Mouse (Mus musculus) limb, embryonic 10.5 days (tissue): Measurements from ENCODE around the gene Gm28374. TPM values are rescaled to one million over a fixed set of nuclear protein-coding genes. Genes with fewer than 3 reads are reported as not detected.

Experiments
- DNase-seq: peaks from one replicate; pipeline ENCODE4 v3.0.0-alpha.2; 2017; ENCODE audit warnings: low spot score
- H3K27ac ChIP-seq: fragments of 300-500 bp; sonication (generic); 2 replicates; pipeline ENCODE4 v1.5.1; 2016; ENCODE audit warnings: mild to moderate bottlenecking
- H3K27me3 ChIP-seq: fragments of 300-500 bp; sonication (generic); 2 replicates; pipeline ENCODE4 v1.6.1; 2016; ENCODE audit warnings: low read depth, mild to moderate bottlenecking; ENCODE audit not compliant: poor library complexity, severe bottlenecking
- H3K36me3 ChIP-seq: fragments of 300-500 bp; sonication (generic); 2 replicates; pipeline ENCODE4 v1.6.1; 2016; ENCODE audit warnings: mild to moderate bottlenecking, moderate library complexity
- H3K4me1 ChIP-seq: fragments of 300-500 bp; sonication (generic); 2 replicates; pipeline ENCODE4 v1.6.1; 2016
- H3K4me3 ChIP-seq: fragments of 300-500 bp; sonication (generic); 2 replicates; pipeline ENCODE4 v1.5.1; 2016; ENCODE audit warnings: mild to moderate bottlenecking, moderate library complexity
- H3K9me3 ChIP-seq: fragments of 300-500 bp; sonication (generic); replicated peaks from 2 replicates; pipeline ENCODE4 v1.6.1; 2016; ENCODE audit warnings: mild to moderate bottlenecking
- whole genome bisulfite sequencing: fragments of 180-500 bp; shearing (Covaris S2); methylation state at CpG from one replicate; pipeline ENCODE4 v1.1.7; 2016; 5-methylcytosine and 5-hydroxymethylcytosine counted together
- polyA plus RNA-seq: library from polyadenylated mRNA; unstranded; fragments of >200 nt; fragmentation: Nextera tagmentation; extraction: Ambion mirVana; gene quantifications from 2 replicates; pipeline ENCODE4 v1.2.1, GENCODE M21; 2016

Gm28374 gene
- polyA plus RNA-seq, 1 experiment from 2014 or later: 1.6 TPM

DNA sequence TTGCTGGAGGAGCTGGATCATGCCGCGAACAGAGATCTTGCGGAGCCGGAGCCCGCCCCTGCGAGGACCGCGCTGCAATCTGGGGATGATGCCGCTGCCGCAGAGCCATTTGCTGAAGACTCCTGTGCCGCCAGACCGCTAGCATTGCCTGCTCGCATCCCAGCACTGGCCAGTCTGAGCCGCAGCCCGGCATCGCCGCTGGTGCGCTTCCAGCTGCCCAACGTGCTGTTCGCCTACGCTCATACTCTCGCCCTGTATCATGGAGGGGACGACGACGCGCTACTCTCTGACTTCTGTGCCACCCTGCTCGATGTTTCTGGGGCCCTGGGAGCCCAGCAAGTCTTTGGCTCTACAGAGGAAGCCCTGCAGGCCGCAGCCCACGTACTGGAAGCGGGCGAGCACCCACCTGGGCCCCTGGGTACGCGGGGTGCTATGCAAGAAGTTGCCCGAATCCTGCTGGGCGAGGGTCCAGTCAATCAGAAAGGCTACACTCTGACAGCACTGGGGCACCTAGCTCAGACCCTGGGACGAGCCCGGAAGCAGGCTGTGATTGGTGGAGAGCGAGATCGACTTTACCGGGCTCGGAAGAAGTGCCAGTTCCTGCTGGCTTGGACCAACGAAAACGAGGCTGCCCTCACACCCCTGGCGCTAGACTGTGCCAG, 20.3 kb downstream of the Gm28374 start:
- DNase-seq: peak; percentile 58
- Histone ChIP-seq H3K27ac (peak overlapping the region; percentile 94), H3K9me3 (no peaks in the 10 kb centered on the region), H3K27me3 (no peaks in the 10 kb centered on the region), H3K4me3 (peak overlapping the region; percentile 88), H3K4me1 (peaks cover 43% of the 10 kb centered on the region), H3K36me3 (peaks cover 34% of the 10 kb centered on the region)
- 2% methylated on average over 44 of the region's 44 CpGs for WGBS

DNA sequence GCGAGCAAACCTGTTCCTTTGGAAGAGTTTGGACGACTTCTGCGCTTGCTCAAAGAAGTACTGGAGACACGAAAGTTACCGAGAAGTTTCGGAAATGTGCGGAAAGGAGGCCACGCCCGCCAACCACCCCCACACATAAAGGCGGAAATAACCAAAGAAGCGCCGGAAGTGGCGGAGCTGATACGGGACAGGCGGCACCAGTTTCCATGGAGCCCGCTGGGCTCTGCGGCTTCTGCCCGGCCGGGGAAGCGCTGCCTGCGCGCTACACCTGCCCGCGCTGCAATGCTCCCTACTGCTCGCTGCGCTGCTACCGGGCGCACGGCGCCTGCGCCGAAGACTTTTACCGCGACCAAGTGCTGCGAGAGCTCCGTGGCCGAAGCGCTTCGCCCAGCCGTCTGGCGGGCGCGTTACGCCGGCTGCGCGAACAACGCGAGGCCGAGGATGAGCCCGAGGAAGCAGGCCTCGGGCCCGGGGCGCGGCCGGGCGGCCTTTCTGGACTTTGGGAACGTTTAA, 21.0 kb downstream of the Gm28374 start, which contains the start of gene Znhit2:
Znhit2 (plus strand) TSS at position 172 of the 513 bp plus-strand sequence.
- peak within 1 kb of the TSS; percentile 94 for H3K27ac ChIP-seq
- peak; percentile 91 for DNase-seq
- H3K4me1 ChIP-seq: peaks cover 43% of the 10 kb centered on the region
- peak within 1 kb of the TSS; percentile 88 for H3K4me3 ChIP-seq
- no peaks in the 10 kb centered on the region for H3K9me3 ChIP-seq
- H3K36me3 ChIP-seq: peaks cover 36% of the 10 kb centered on the region
- no peaks in the 10 kb centered on the region for H3K27me3 ChIP-seq
- WGBS: under 1% methylated on average over 58 of the region's 58 CpGs

DNA sequence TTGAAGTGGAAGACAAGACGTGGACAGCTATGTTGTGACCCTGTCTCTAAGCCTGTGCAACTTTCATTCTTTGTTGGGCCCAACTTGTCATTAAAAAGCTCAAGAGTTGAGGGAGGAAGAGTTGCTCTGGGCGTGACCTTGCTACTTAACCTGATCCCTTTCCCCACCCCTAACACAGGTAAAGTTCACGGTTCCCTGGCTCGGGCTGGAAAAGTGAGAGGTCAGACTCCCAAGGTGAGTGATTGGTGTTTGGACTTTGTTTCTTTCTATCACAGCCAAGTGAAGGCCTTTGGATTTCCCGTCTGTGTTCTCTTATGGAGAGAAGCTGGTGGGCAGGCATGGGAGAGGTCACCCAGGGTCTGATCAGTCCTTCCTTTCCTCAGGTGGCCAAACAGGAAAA, 23.1 kb downstream of the Gm28374 start:
- peaks cover 41% of the 10 kb centered on the region for H3K4me1 ChIP-seq
- H3K9me3 ChIP-seq: no peaks in the 10 kb centered on the region
- peak overlapping the region; percentile 87 for H3K4me3 ChIP-seq
- no peak for DNase-seq
- peaks cover 54% of the 10 kb centered on the region for H3K36me3 ChIP-seq
- WGBS: 87% methylated on average over 5 of the region's 5 CpGs
- H3K27ac ChIP-seq: no peak overlapping the region
- no peaks in the 10 kb centered on the region for H3K27me3 ChIP-seq

DNA sequence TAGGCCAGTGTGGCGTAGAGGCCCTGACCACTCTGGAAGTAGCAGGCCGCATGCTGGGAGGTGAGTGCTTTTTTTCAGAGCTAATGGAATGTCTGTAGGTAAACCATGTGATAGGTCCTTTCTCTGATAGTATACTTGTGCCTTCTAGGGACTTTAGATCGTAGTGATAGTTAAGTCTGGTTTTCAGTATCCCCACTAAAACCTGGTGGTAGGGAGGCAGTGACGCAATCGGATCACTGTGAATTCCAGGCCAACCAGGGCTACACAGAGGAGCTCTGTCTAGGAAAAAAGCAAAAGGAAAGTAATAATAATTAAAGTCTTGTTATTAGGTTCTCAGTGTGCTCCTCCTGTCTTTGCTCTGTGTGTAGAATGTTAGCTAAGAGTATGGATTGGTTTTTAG, 23.5 kb downstream of the Gm28374 start:
- Histone ChIP-seq H3K4me3 (peak overlapping the region; percentile 87), H3K27ac (peak overlapping the region; percentile 94), H3K9me3 (no peaks in the 10 kb centered on the region), H3K27me3 (no peaks in the 10 kb centered on the region), H3K36me3 (peaks cover 54% of the 10 kb centered on the region), H3K4me1 (peaks cover 41% of the 10 kb centered on the region)
- no peak for DNase-seq
- WGBS: 38% methylated on average over 5 of the region's 5 CpGs

DNA sequence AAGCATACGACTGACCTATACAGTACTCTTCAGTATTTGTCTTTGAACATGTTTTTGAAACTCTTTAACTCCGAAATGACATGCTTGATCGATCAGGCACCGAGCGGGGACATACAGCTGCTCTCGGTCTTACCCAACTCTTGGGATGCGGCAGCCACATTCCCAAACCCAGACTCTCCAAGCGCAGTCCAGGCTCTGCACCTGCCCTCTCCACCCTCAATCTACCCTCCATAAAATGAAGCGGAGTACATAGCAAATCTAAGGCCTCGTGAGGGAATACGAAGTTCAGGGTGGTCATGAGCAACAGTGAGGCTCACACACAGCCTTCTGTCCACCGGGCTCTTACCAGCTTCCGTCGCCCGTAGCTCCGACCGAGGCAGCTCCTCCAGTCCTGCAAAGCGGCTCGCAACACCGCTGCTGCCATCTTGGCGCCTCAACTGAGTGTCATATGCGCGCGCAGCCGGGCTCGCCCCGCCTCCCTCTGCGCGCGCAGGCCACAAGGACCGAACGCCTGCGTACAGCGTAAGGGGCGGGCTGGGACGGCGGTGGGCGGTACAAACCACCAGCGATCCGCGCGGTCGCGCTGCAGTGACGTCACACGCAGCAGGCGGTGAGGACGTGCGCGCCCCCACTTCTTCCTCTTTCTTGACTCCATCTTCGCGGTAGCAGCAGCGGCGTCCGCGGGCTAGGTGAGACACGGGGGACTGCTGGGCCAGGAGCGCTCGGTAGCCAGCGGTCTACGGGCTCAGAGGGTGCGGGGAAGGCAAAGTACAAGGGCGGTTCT, 24.6 kb downstream of the Gm28374 start, which contains the start of the genes Mrpl49 and Fau:
Mrpl49 (minus strand) TSS at position 473 of the 784 bp plus-strand sequence.
Fau (plus strand) TSS at position 532 of the 784 bp plus-strand sequence.
- WGBS: under 1% methylated on average over 63 of the region's 63 CpGs
- Histone ChIP-seq H3K9me3 (no peaks in the 10 kb centered on the region), H3K27ac (peak within 1 kb of the TSS; percentile 94), H3K27me3 (no peaks in the 10 kb centered on the region), H3K4me1 (peaks cover 33% of the 10 kb centered on the region), H3K36me3 (peaks cover 56% of the 10 kb centered on the region), H3K4me3 (peak within 1 kb of the TSS; percentile 87)
- peak; percentile 100 for DNase-seq

DNA sequence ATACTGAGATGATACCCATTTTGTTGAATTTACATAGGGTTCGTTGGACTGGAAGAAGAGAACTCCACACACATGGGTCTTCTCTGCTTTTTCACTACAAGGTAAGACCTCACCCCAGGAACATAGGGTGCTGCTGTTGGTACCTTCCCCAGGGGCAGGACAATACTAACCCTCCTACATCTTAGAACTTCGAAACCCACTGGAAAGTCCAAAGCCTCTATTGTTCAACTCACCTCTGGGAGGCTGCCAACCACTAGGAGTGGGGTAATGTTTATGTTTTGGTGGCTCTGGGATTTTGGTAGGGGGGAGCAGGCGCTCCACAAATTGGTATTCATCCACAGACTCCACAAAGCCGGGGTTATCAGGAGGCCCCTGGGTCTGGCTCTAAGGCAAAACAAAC, 25.4 kb downstream of the Gm28374 start:
- 71% methylated on average over 4 of the region's 4 CpGs for WGBS
- Histone ChIP-seq H3K9me3 (no peaks in the 10 kb centered on the region), H3K27ac (peak overlapping the region; percentile 94), H3K4me1 (peaks cover 25% of the 10 kb centered on the region), H3K4me3 (peak overlapping the region; percentile 87), H3K27me3 (no peaks in the 10 kb centered on the region), H3K36me3 (peaks cover 64% of the 10 kb centered on the region)
- DNase-seq: no peak

DNA sequence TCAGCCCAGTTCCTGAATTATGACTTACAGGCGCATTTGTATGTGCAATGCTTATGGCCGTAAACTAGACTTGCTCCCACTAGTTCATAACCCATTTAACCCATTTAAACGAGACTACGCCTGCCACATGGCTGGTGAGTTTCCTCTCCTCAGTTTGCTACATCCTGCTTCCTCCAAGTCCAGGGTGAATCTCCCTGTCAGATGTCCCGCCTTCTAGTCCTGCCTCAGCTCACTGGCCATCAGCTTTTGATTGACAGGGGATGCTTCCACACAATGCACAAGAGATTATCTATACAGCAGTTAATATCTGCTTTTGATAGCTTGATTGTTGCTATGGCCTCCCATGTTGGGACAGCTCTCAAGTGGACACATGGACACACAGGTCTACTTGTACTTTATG, 27.8 kb downstream of the Gm28374 start:
- peaks cover 17% of the 10 kb centered on the region for H3K4me1 ChIP-seq
- DNase-seq: no peak
- no peak overlapping the region for H3K27ac ChIP-seq
- H3K36me3 ChIP-seq: peaks cover 77% of the 10 kb centered on the region
- WGBS: 90% methylated on average over 5 of the region's 5 CpGs
- no peaks in the 10 kb centered on the region for H3K27me3 ChIP-seq
- no peaks in the 10 kb centered on the region for H3K9me3 ChIP-seq
- H3K4me3 ChIP-seq: no peak overlapping the region; the same call in 1 of the 2 replicates

DNA sequence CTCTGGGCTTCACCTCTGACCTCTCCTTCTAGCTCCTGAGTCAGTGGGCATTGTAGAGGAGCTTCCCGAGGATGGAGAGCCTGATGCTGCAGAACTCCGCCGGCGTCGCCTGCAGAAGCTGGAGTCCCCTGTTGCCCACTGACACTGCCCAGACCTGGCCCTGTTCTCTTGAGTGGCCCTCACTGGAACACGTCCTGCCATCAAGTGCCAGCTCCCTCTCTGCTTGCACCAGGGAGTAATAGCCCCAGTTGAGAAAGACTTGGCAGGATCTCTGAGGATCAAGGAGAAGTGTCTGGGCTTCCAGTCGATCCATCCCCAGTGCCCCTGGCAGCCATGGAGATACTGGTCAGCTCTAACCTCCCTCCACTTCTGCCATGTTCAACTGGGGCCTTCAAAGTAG, 29.5 kb downstream of the Gm28374 start:
- no peaks in the 10 kb centered on the region for H3K27me3 ChIP-seq
- no peak overlapping the region for H3K27ac ChIP-seq
- no peak overlapping the region for H3K4me3 ChIP-seq
- 91% methylated on average over 7 of the region's 7 CpGs for WGBS
- peaks cover 84% of the 10 kb centered on the region for H3K36me3 ChIP-seq
- DNase-seq: no peak
- H3K4me1 ChIP-seq: peaks cover 21% of the 10 kb centered on the region
- H3K9me3 ChIP-seq: no peaks in the 10 kb centered on the region

DNA sequence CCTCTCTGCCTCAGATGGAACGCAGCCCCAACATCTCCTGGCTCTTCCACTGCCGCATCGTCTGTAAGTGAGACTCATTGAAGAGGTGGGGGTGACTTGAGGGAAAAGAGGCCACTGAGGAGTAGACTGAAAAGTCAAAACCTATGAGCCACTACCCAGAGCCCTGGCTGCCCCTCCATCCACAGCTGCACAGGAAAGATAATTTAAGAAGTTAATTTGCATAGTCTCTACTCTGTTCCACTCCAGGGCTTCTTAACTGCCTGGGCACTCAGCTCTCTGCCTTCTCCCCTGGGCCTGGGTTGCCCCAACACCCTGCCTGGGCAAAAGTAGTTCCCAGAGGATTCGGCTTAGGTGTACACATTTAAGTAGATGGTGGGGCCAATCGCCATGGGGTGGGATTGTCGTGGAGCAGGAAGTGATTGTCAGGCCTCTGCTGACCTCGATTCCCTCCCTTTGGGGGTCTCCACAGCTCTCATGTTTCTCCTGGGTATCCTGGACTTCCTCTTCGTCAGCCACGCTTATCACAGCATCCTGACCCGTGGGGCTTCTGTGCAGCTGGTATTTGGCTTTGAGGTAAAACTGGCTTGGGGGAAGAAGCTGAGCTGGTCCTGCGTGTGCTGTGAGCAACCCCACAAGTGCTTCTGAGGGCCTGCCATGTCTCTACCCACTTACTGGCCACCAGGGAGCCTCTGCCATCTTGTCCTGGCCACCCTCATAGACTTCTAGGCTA, 33.2 kb downstream of the Gm28374 start:
- DNase-seq: no peak
- 86% methylated on average over 11 of the region's 11 CpGs for WGBS
- no peak overlapping the region for H3K27ac ChIP-seq
- H3K9me3 ChIP-seq: no peaks in the 10 kb centered on the region
- H3K27me3 ChIP-seq: no peaks in the 10 kb centered on the region
- H3K36me3 ChIP-seq: peaks cover 61% of the 10 kb centered on the region
- H3K4me1 ChIP-seq: peaks cover 24% of the 10 kb centered on the region
- H3K4me3 ChIP-seq: peak overlapping the region; percentile 89; the same call in 1 of the 2 replicates

DNA sequence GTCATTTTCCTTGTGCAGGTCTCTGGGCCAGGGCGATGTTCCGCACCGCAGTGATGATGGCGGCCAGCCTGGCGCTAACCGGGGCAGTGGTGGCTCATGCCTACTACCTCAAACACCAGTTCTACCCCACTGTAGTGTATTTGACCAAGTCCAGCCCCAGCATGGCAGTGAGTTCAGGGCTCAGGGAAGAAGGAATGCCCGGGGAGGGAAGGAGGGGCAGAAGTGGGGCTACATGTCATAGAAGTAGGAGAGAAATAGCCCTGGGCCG, 34.2 kb downstream of the Gm28374 start:
- DNase-seq: no peak
- Histone ChIP-seq H3K36me3 (peaks cover 51% of the 10 kb centered on the region), H3K27ac (no peak overlapping the region), H3K4me1 (peaks cover 24% of the 10 kb centered on the region), H3K4me3 (peak overlapping the region; percentile 89), H3K27me3 (no peaks in the 10 kb centered on the region), H3K9me3 (no peaks in the 10 kb centered on the region)
- WGBS: 89% methylated on average over 8 of the region's 8 CpGs

DNA sequence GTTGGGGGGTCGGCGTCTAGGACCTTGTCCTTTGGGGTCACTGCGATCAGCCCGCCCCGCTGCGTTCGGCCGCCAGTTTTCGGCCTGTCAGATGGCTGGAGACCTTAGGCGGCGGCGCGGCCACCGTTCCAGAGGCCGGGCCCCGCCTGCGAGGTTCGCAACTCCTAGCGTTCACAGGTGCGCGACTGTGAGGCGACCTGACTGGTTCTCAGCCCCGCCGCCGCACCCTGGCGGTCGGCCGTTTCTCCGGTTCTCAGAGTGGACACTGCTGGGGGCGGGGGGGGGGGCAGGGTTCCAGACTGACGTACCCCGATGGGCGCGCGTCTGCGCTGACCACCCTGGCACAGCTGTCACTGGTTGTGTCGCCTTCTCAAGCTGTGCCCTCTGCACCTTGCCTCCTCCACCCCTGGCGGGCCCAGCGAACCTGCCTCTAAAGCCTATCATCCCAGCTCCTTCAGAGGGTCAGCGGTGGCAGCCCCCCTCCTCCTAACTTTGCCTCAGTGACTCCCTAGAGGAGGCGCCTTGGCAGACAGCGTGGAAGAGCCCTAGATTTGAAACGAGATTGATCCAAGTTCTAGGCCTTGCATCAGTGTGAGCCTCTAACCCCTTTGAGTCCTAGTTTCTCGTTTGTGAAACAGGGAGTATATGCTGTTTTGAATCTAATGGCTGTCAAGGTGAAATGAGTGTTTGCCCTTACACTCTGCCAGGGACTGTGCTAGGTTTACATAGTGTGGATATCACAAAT, 34.7 kb downstream of the Gm28374 start:
- no peaks in the 10 kb centered on the region for H3K27me3 ChIP-seq
- peak overlapping the region; percentile 89 for H3K4me3 ChIP-seq
- peak overlapping the region; percentile 99 for H3K27ac ChIP-seq
- peaks cover 24% of the 10 kb centered on the region for H3K4me1 ChIP-seq
- peaks cover 46% of the 10 kb centered on the region for H3K36me3 ChIP-seq
- no peak for DNase-seq
- no peaks in the 10 kb centered on the region for H3K9me3 ChIP-seq
- 2% methylated on average over 44 of the region's 44 CpGs for WGBS
